Mouse (Mus musculus) liver, postnatal 0 days (tissue): ENCODE data around the gene Tecpr2. TPM values are rescaled to one million over a fixed set of nuclear protein-coding genes. Genes with fewer than 3 reads are reported as not detected.

Experiments used
- ATAC-seq: fragments of 200-750 bp; cut with Nextera tagmentation; 2 replicates; pipeline ENCODE4 v1.8.0; 2017; ENCODE audit warnings: mild to moderate bottlenecking, moderate library complexity
- DNase-seq: peaks from one replicate; pipeline ENCODE4 v3.0.0-alpha.2; 2016
- H3K27ac ChIP-seq: fragments of 300-500 bp; sonication (generic); 2 replicates; pipeline ENCODE4 v1.5.1; 2014; ENCODE audit warnings: antibody characterized with exemption, moderate library complexity, mild to moderate bottlenecking, low read depth
- H3K27me3 ChIP-seq: fragments of 300-500 bp; sonication (generic); 2 replicates; pipeline ENCODE4 v1.6.1; 2014; ENCODE audit warnings: low read length, control low read depth, mixed read lengths; ENCODE audit not compliant: insufficient read depth
- H3K36me3 ChIP-seq: fragments of 300-500 bp; sonication (generic); replicated peaks from 2 replicates; pipeline ENCODE4 v1.6.1; 2014; ENCODE audit warnings: mild to moderate bottlenecking, control low read depth, low read length, moderate library complexity, mixed read lengths; ENCODE audit not compliant: insufficient read depth
- H3K4me1 ChIP-seq: fragments of 300-500 bp; sonication (generic); 2 replicates; pipeline ENCODE4 v1.6.1; 2014; ENCODE audit warnings: antibody characterized with exemption, mild to moderate bottlenecking, control low read depth; ENCODE audit not compliant: insufficient read depth
- H3K4me2 ChIP-seq: fragments of 300-500 bp; sonication (generic); 2 replicates; pipeline ENCODE4 v1.6.1; 2014; ENCODE audit warnings: low read depth, mild to moderate bottlenecking, low read length, moderate library complexity, mixed read lengths
- H3K4me3 ChIP-seq: fragments of 300-500 bp; sonication (generic); 2 replicates; pipeline ENCODE4 v1.5.1; 2014; ENCODE audit warnings: low read depth, low read length
- H3K9ac ChIP-seq: fragments of 300-500 bp; sonication (generic); replicated peaks from 2 replicates; pipeline ENCODE4 v1.6.1; 2014; ENCODE audit warnings: mild to moderate bottlenecking, moderate library complexity
- H3K9me3 ChIP-seq: fragments of 300-500 bp; sonication (generic); 2 replicates; pipeline ENCODE4 v1.6.1; 2016; ENCODE audit warnings: mild to moderate bottlenecking, control low read depth, low read length, mixed read lengths
- CTCF ChIP-seq: sonication (generic); IDR thresholded peaks from 2 replicates; pipeline ENCODE4 v1.5.1; 2016; ENCODE audit warnings: antibody characterized with exemption, low read depth
- EP300 ChIP-seq: IDR thresholded peaks from 2 replicates; pipeline ENCODE4 v1.6.1; 2016; ENCODE audit warnings: antibody characterized with exemption, low read depth, mild to moderate bottlenecking
- WGBS: fragments of 180-500 bp; shearing (Covaris S2); extraction: QIAGEN DNeasy Blood & Tissue Kit; methylation state at CpG from one replicate; pipeline ENCODE4 v1.1.7; 2014; ENCODE audit not compliant: insufficient replicate concordance; 5-methylcytosine and 5-hydroxymethylcytosine counted together
- polyA plus RNA-seq: library from polyadenylated mRNA; unstranded; fragments of >200 nt; fragmentation: Nextera tagmentation; extraction: Ambion mirVana; gene quantifications from 2 replicates; pipeline ENCODE4 v1.2.1, GENCODE M21; 2015

The Tecpr2 gene
- polyA plus RNA-seq, 1 experiment from 2014 or later, result 1.1 TPM

DNA sequence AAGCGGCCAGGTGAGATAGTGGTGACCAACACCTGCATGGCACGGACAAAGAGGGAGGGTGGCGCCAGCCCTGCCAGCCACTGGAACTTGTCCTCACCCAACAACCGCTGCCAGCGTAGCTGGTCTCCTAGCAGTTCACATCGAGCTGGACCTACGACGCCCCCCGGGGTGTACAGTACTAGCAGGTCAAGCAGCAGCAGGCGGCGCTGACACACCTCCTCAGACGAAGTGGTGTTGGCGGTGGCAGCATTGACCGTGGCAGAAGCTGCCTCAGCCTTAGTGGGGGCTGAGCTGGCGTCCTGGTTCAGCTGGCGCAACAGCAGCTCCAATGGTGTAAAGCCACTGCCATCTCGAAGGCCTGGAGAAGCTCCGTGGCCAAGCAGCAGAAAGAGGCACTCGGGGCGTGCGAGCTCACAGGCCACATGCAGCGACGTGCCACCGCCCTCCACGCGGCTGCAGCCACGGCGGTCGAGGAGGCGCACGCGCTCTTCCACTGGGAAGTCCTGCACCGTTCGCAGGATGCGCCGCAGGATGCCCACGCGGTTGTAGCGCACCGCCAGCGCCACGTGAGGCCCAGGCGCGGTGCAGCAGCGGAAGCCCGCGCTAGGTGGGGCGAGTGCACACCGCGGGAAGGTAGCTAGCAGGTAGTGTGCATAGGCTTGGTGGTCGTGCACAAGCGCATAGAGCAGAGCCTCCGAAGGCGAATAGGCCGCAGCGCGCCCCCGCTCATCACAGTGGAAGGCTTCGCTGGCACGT, 87.7 kb downstream of the Tecpr2 start:
- TF ChIP-seq EP300 (no peak), CTCF (no peak)
- no peaks in the 10 kb centered on the region for H3K9me3 ChIP-seq
- H3K27me3 ChIP-seq, result no peaks in the 10 kb centered on the region
- ATAC-seq (no peak), DNase-seq (no peak)
- 94% methylated on average over 60 of the region's 60 CpGs for WGBS
- 0 out of 2 replicates have a peak overlapping the region, but pooled peaks have one; percentile 13 for H3K9ac ChIP-seq
- H3K36me3 ChIP-seq, result peaks cover 42% of the 10 kb centered on the region
- peak overlapping the region; percentile 96 for H3K4me3 ChIP-seq
- H3K4me2 ChIP-seq, result peak overlapping the region; percentile 99
- H3K27ac ChIP-seq, result 0 out of 2 replicates have a peak overlapping the region, but pooled peaks have one; percentile 84
- peaks cover 59% of the 10 kb centered on the region for H3K4me1 ChIP-seq

DNA sequence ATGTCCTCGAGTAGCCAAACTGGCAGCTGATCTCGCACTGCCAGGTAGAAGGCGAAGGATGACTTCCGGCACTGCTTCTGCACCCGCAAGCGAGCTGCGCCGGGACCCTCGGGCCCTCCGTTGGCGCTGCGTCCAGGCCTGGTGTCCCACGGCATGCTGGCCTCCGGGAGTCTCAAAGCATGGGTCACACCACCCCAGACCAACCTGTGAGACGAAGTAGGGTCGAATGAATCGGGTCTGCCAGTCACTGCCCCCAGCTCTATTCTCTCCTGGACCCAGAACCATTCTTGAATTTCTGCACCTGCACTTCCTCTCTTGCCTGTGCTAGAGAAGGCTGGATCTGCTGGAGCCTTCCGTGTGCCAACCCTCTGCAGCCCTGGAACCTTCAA, 88.3 kb downstream of the Tecpr2 start:
- H3K9me3 ChIP-seq, result no peaks in the 10 kb centered on the region
- H3K27ac ChIP-seq, result no peak overlapping the region
- DNase-seq, result no peak
- H3K4me1 ChIP-seq, result peaks cover 56% of the 10 kb centered on the region
- no peak for ATAC-seq
- WGBS, result 93% methylated on average over 18 of the region's 18 CpGs
- H3K4me3 ChIP-seq, result peak overlapping the region; percentile 96
- peak overlapping the region; percentile 96; the same call in 1 of the 2 replicates for H3K9ac ChIP-seq
- peak overlapping the region; percentile 99 for H3K4me2 ChIP-seq
- H3K27me3 ChIP-seq, result no peaks in the 10 kb centered on the region
- TF ChIP-seq EP300 (no peak), CTCF (no peak)
- H3K36me3 ChIP-seq, result peaks cover 37% of the 10 kb centered on the region

- Histone ChIP-seq H3K9me3 (no peaks in the 10 kb centered on the region), H3K4me2 (peak overlapping the region; percentile 99), H3K4me3 (peak overlapping the region; percentile 96), H3K4me1 (peaks cover 51% of the 10 kb centered on the region), H3K36me3 (peaks cover 35% of the 10 kb centered on the region), H3K27ac (peak overlapping the region; percentile 97), H3K9ac (peak overlapping the region; percentile 96), H3K27me3 (no peaks in the 10 kb centered on the region)
- ATAC-seq (no peak), DNase-seq (no peak)
- WGBS, result 49% methylated on average over 14 of the region's 14 CpGs
- TF ChIP-seq EP300 (no peak), CTCF (0 out of 2 replicates have a peak, but pooled peaks have one; percentile 2)
These were observed 89.0 kb downstream of the Tecpr2 start for GRCm38 (mm10) chr12:110977896-110978606.

GRCm38 (mm10) chr12:110978607-110979406, 89.7 kb downstream of the Tecpr2 start, which contains the start of gene Ankrd9:
Gene Ankrd9, minus strand, starts transcription at chr12:110979040.
- under 1% methylated on average over 56 of the region's 90 CpGs for WGBS

GRCm38 (mm10) chr12:110979808-110980207, 90.7 kb downstream of the Tecpr2 start:
- ATAC-seq, result no peak
- 57% methylated on average over 3 of the region's 3 CpGs for WGBS

More at GRCm38 (mm10) chr12:110978607-110979406, 89.7 kb downstream of the Tecpr2 start, which contains the start of gene Ankrd9:
- peak; percentile 98 for DNase-seq
- Histone ChIP-seq H3K4me1 (peaks cover 43% of the 10 kb centered on the region), H3K9ac (peak within 1 kb of the TSS; percentile 96), H3K36me3 (peaks cover 27% of the 10 kb centered on the region), H3K27ac (peak within 1 kb of the TSS; percentile 97), H3K9me3 (no peaks in the 10 kb centered on the region), H3K27me3 (no peaks in the 10 kb centered on the region), H3K4me2 (peak within 1 kb of the TSS; percentile 99), H3K4me3 (peak within 1 kb of the TSS; percentile 96)
- ATAC-seq, result peak; percentile 87
- TF ChIP-seq CTCF (no peak), EP300 (no peak)

More at GRCm38 (mm10) chr12:110979808-110980207, 90.7 kb downstream of the Tecpr2 start:
- peak overlapping the region; percentile 96; the same call in 1 of the 2 replicates for H3K4me3 ChIP-seq
- H3K4me1 ChIP-seq, result peaks cover 35% of the 10 kb centered on the region
- H3K9ac ChIP-seq, result 0 out of 2 replicates have a peak overlapping the region, but pooled peaks have one; percentile 96
- DNase-seq, result no peak
- no peaks in the 10 kb centered on the region for H3K9me3 ChIP-seq
- TF ChIP-seq CTCF, result no peak
- no peak for TF ChIP-seq EP300
- H3K36me3 ChIP-seq, result peaks cover 27% of the 10 kb centered on the region
- no peaks in the 10 kb centered on the region for H3K27me3 ChIP-seq
- no peak overlapping the region for H3K27ac ChIP-seq
- peak overlapping the region; percentile 99 for H3K4me2 ChIP-seq
